Mouse (Mus musculus) right cerebral cortex, adult 18-20 months (tissue): ENCODE data around the gene Fam234b.

ENCODE experiments used
- DNase-seq: peaks from one replicate; pipeline ENCODE4 v3.0.0; 2022; ENCODE audit warnings: mixed read lengths

The Fam234b gene

GRCm38 (mm10) chr6:135230586-135230985 lies 32.8 kb downstream of the Fam234b start:
- DNase-seq, result no peak

- peak; percentile 75 for DNase-seq
Measured at GRCm38 (mm10) chr6:135232443-135233182, 34.8 kb downstream of the Fam234b start.

GRCm38 (mm10) chr6:135235742-135236141 lies 38.0 kb downstream of the Fam234b start:
- DNase-seq, result no peak

GRCm38 (mm10) chr6:135236576-135236975 lies 38.8 kb downstream of the Fam234b start:
- no peak for DNase-seq

- DNase-seq, result no peak
Measured at GRCm38 (mm10) chr6:135237326-135237725, 39.5 kb downstream of the Fam234b start.

GRCm38 (mm10) chr6:135238211-135238610 lies 40.4 kb downstream of the Fam234b start:
- no peak for DNase-seq

- DNase-seq, result no peak
Measured at GRCm38 (mm10) chr6:135240361-135240760, 42.6 kb downstream of the Fam234b start.

GRCm38 (mm10) chr6:135245586-135245985 lies 47.8 kb downstream of the Fam234b start:
- DNase-seq, result no peak

- no peak for DNase-seq
Measured at GRCm38 (mm10) chr6:135247861-135248260, 50.1 kb downstream of the Fam234b start.

- peak; percentile 64 for DNase-seq
Measured at GRCm38 (mm10) chr6:135249846-135250531, 52.2 kb downstream of the Fam234b start.

GRCm38 (mm10) chr6:135250926-135251699 lies 53.3 kb downstream of the Fam234b start:
- DNase-seq, result no peak

- DNase-seq, result no peak
Measured at GRCm38 (mm10) chr6:135251849-135252727, 54.3 kb downstream of the Fam234b start.

- DNase-seq, result peak; percentile 81
Measured at GRCm38 (mm10) chr6:135252728-135253077, 54.9 kb downstream of the Fam234b start.

GRCm38 (mm10) chr6:135254153-135254552 lies 56.4 kb downstream of the Fam234b start, which contains the start of gene Gsg1:
Gene Gsg1, minus strand, starts transcription at chr6:135254351.
- no peak for DNase-seq

- no peak for DNase-seq
Measured at GRCm38 (mm10) chr6:135260435-135260834, 62.7 kb downstream of the Fam234b start.

GRCm38 (mm10) chr6:135261124-135261523 lies 63.3 kb downstream of the Fam234b start:
- DNase-seq, result no peak

- DNase-seq, result no peak
Measured at GRCm38 (mm10) chr6:135262565-135262964, 64.8 kb downstream of the Fam234b start.

- DNase-seq, result no peak
Measured at GRCm38 (mm10) chr6:135264136-135264535, 66.4 kb downstream of the Fam234b start.

GRCm38 (mm10) chr6:135266056-135266455 lies 68.3 kb downstream of the Fam234b start:
- DNase-seq, result no peak

GRCm38 (mm10) chr6:135267221-135267620 lies 69.4 kb downstream of the Fam234b start:
- no peak for DNase-seq

- no peak for DNase-seq
Measured at GRCm38 (mm10) chr6:135268392-135268791, 70.6 kb downstream of the Fam234b start.

GRCm38 (mm10) chr6:135269626-135270025 lies 71.8 kb downstream of the Fam234b start:
- no peak for DNase-seq
